Mouse (Mus musculus): ENCODE data around the gene Csrnp3. TPM values are rescaled to one million over a fixed set of nuclear protein-coding genes. Genes with fewer than 3 reads are reported as not detected.
A peak's percentile ranks its signal among the peaks of the same experiment; 100 is the strongest.

Gene Csrnp3
- polyA plus RNA-seq, 1 experiment from 2014 or later, result 1.0 TPM

GRCm38 (mm10) chr2:65953726-65954340 is 108.3 kb downstream of the Csrnp3 start:
- Histone ChIP-seq H3K4me2 (peak overlapping the region; percentile 55), H3K9ac (no peak overlapping the region), H3K36me3 (no peaks in the 10 kb centered on the region), H3K9me3 (replicated peaks) (no peaks in the 10 kb centered on the region), H3K4me3 (peak overlapping the region; percentile 11; the same call in 1 of the 2 replicates), H3K27me3 (replicated peaks) (no peaks in the 10 kb centered on the region), H3K4me1 (replicated peaks) (0 out of 2 replicates have a peak, but pooled peaks cover 4% of the 10 kb centered on the region), H3K27ac (ENCODE audit: poor library complexity, severe bottlenecking) (no peak overlapping the region)
- ATAC-seq (ENCODE audit: insufficient number of reproducible peaks, low FRiP score), result no peak
- 47% methylated on average over 17 of the region's 17 CpGs for WGBS

- H3K27me3 ChIP-seq (replicated peaks), result no peaks in the 10 kb centered on the region
- no peak overlapping the region for H3K4me3 ChIP-seq
- H3K4me2 ChIP-seq, result no peak overlapping the region
- H3K9ac ChIP-seq, result no peak overlapping the region
- no peaks in the 10 kb centered on the region for H3K9me3 ChIP-seq (replicated peaks)
- H3K27ac ChIP-seq (ENCODE audit: poor library complexity, severe bottlenecking), result no peak overlapping the region
- H3K4me1 ChIP-seq (replicated peaks), result 0 out of 2 replicates have a peak, but pooled peaks cover 4% of the 10 kb centered on the region
- WGBS, result 82% methylated on average over 1 of the region's 1 CpGs
- ATAC-seq (ENCODE audit: insufficient number of reproducible peaks, low FRiP score), result no peak
- no peaks in the 10 kb centered on the region for H3K36me3 ChIP-seq
Observed at GRCm38 (mm10) chr2:65955804-65956203, 110.2 kb downstream of the Csrnp3 start.

- ATAC-seq (ENCODE audit: insufficient number of reproducible peaks, low FRiP score), result no peak
Observed at GRCm38 (mm10) chr2:65956727-65957126, 111.2 kb downstream of the Csrnp3 start.

GRCm38 (mm10) chr2:65963420-65963819 is 117.9 kb downstream of the Csrnp3 start:
- 68% methylated on average over 4 of the region's 4 CpGs for WGBS
- ATAC-seq (ENCODE audit: insufficient number of reproducible peaks, low FRiP score), result no peak
- Histone ChIP-seq H3K4me3 (no peak overlapping the region), H3K27ac (ENCODE audit: poor library complexity, severe bottlenecking) (no peak overlapping the region), H3K9ac (no peak overlapping the region), H3K4me2 (no peak overlapping the region), H3K9me3 (replicated peaks) (no peaks in the 10 kb centered on the region), H3K4me1 (replicated peaks) (no peaks in the 10 kb centered on the region), H3K36me3 (no peaks in the 10 kb centered on the region), H3K27me3 (replicated peaks) (no peaks in the 10 kb centered on the region)

More at GRCm38 (mm10) chr2:65956727-65957126, 111.2 kb downstream of the Csrnp3 start:
- no peaks in the 10 kb centered on the region for H3K27me3 ChIP-seq (replicated peaks)
- 90% methylated on average over 9 of the region's 9 CpGs for WGBS
- no peak overlapping the region for H3K9ac ChIP-seq
- 0 out of 2 replicates have a peak, but pooled peaks cover 4% of the 10 kb centered on the region for H3K4me1 ChIP-seq (replicated peaks)
- H3K4me3 ChIP-seq, result no peak overlapping the region
- H3K9me3 ChIP-seq (replicated peaks), result no peaks in the 10 kb centered on the region
- H3K27ac ChIP-seq (ENCODE audit: poor library complexity, severe bottlenecking), result no peak overlapping the region
- H3K36me3 ChIP-seq, result no peaks in the 10 kb centered on the region
- no peak overlapping the region for H3K4me2 ChIP-seq

GRCm38 (mm10) chr2:65968810-65969209 is 123.2 kb downstream of the Csrnp3 start:
- H3K4me1 ChIP-seq (replicated peaks), result no peaks in the 10 kb centered on the region
- no peak for ATAC-seq (ENCODE audit: insufficient number of reproducible peaks, low FRiP score)
- 79% methylated on average over 4 of the region's 4 CpGs for WGBS
- no peaks in the 10 kb centered on the region for H3K36me3 ChIP-seq
- no peak overlapping the region for H3K4me3 ChIP-seq
- peaks cover 21% of the 10 kb centered on the region for H3K27me3 ChIP-seq (replicated peaks)
- H3K4me2 ChIP-seq, result no peak overlapping the region
- no peak overlapping the region for H3K27ac ChIP-seq (ENCODE audit: poor library complexity, severe bottlenecking)
- H3K9me3 ChIP-seq (replicated peaks), result 0 out of 2 replicates have a peak, but pooled peaks cover 5% of the 10 kb centered on the region
- no peak overlapping the region for H3K9ac ChIP-seq

GRCm38 (mm10) chr2:65973907-65974306 is 128.3 kb downstream of the Csrnp3 start:
- Histone ChIP-seq H3K4me1 (replicated peaks) (no peaks in the 10 kb centered on the region), H3K27ac (ENCODE audit: poor library complexity, severe bottlenecking) (no peak overlapping the region), H3K4me3 (no peak overlapping the region), H3K9me3 (replicated peaks) (0 out of 2 replicates have a peak, but pooled peaks cover 5% of the 10 kb centered on the region), H3K9ac (no peak overlapping the region), H3K36me3 (no peaks in the 10 kb centered on the region), H3K27me3 (replicated peaks) (peaks cover 52% of the 10 kb centered on the region), H3K4me2 (no peak overlapping the region)
- 88% methylated on average over 4 of the region's 4 CpGs for WGBS
- no peak for ATAC-seq (ENCODE audit: insufficient number of reproducible peaks, low FRiP score)

- WGBS, result 77% methylated on average over 5 of the region's 5 CpGs
- peaks cover 11% of the 10 kb centered on the region for H3K4me1 ChIP-seq (replicated peaks)
- no peak overlapping the region for H3K4me2 ChIP-seq
- no peak for ATAC-seq (ENCODE audit: insufficient number of reproducible peaks, low FRiP score)
- no peak overlapping the region for H3K4me3 ChIP-seq
- no peak overlapping the region for H3K9ac ChIP-seq
- H3K27me3 ChIP-seq (replicated peaks), result peaks cover 65% of the 10 kb centered on the region
- no peaks in the 10 kb centered on the region for H3K36me3 ChIP-seq
- 0 out of 2 replicates have a peak, but pooled peaks cover 5% of the 10 kb centered on the region for H3K9me3 ChIP-seq (replicated peaks)
- no peak overlapping the region for H3K27ac ChIP-seq (ENCODE audit: poor library complexity, severe bottlenecking)
Observed at GRCm38 (mm10) chr2:65975383-65975782, 129.8 kb downstream of the Csrnp3 start.

GRCm38 (mm10) chr2:65979338-65980053 is 133.9 kb downstream of the Csrnp3 start:
- Histone ChIP-seq H3K9ac (no peak overlapping the region), H3K4me1 (replicated peaks) (peaks cover 14% of the 10 kb centered on the region), H3K9me3 (replicated peaks) (no peaks in the 10 kb centered on the region), H3K27ac (ENCODE audit: poor library complexity, severe bottlenecking) (no peak overlapping the region), H3K4me2 (peak overlapping the region; percentile 41), H3K27me3 (replicated peaks) (peaks cover 61% of the 10 kb centered on the region), H3K4me3 (no peak overlapping the region), H3K36me3 (no peaks in the 10 kb centered on the region)
- WGBS, result 40% methylated on average over 17 of the region's 17 CpGs
- ATAC-seq (ENCODE audit: insufficient number of reproducible peaks, low FRiP score), result peak; percentile 57; the same call in 1 of the 2 replicates

GRCm38 (mm10) chr2:65981470-65981869 is 135.9 kb downstream of the Csrnp3 start:
- 90% methylated on average over 6 of the region's 6 CpGs for WGBS

GRCm38 (mm10) chr2:65981965-65982364 is 136.4 kb downstream of the Csrnp3 start:
- no peak overlapping the region for H3K9ac ChIP-seq
- no peak overlapping the region for H3K27ac ChIP-seq (ENCODE audit: poor library complexity, severe bottlenecking)
- H3K27me3 ChIP-seq (replicated peaks), result peaks cover 62% of the 10 kb centered on the region
- H3K36me3 ChIP-seq, result no peaks in the 10 kb centered on the region
- WGBS, result 47% methylated on average over 4 of the region's 4 CpGs
- no peak overlapping the region for H3K4me3 ChIP-seq
- ATAC-seq (ENCODE audit: insufficient number of reproducible peaks, low FRiP score), result peak; percentile 45
- no peaks in the 10 kb centered on the region for H3K9me3 ChIP-seq (replicated peaks)
- H3K4me2 ChIP-seq, result no peak overlapping the region
- H3K4me1 ChIP-seq (replicated peaks), result peaks cover 14% of the 10 kb centered on the region

More at GRCm38 (mm10) chr2:65981470-65981869, 135.9 kb downstream of the Csrnp3 start:
- H3K27me3 ChIP-seq (replicated peaks), result peaks cover 63% of the 10 kb centered on the region
- no peak for ATAC-seq (ENCODE audit: insufficient number of reproducible peaks, low FRiP score)
- no peak overlapping the region for H3K4me3 ChIP-seq
- H3K4me2 ChIP-seq, result no peak overlapping the region
- no peaks in the 10 kb centered on the region for H3K9me3 ChIP-seq (replicated peaks)
- H3K4me1 ChIP-seq (replicated peaks), result peaks cover 14% of the 10 kb centered on the region
- H3K9ac ChIP-seq, result no peak overlapping the region
- H3K36me3 ChIP-seq, result no peaks in the 10 kb centered on the region
- no peak overlapping the region for H3K27ac ChIP-seq (ENCODE audit: poor library complexity, severe bottlenecking)

GRCm38 (mm10) chr2:65985706-65986105 is 140.1 kb downstream of the Csrnp3 start:
- Histone ChIP-seq H3K9ac (no peak overlapping the region), H3K4me1 (replicated peaks) (peaks cover 2% of the 10 kb centered on the region; the same call in 1 of the 2 replicates), H3K4me2 (no peak overlapping the region), H3K27me3 (replicated peaks) (peaks cover 63% of the 10 kb centered on the region), H3K36me3 (no peaks in the 10 kb centered on the region), H3K4me3 (no peak overlapping the region), H3K9me3 (replicated peaks) (no peaks in the 10 kb centered on the region), H3K27ac (ENCODE audit: poor library complexity, severe bottlenecking) (no peak overlapping the region)
- no peak for ATAC-seq (ENCODE audit: insufficient number of reproducible peaks, low FRiP score)
- 47% methylated on average over 4 of the region's 4 CpGs for WGBS

Data from heart, embryonic 12.5 days (tissue).